8 mouse cellular contexts compared by ENCODE assay signal in genomic region chrX:101429142-101429949, GRCm38 (mm10). TPM values are rescaled to one million over a fixed set of nuclear protein-coding genes. Genes with fewer than 3 reads are reported as not detected.
DNase-seq lines count a peak whose midpoint lies in the region; ATAC-seq and TF ChIP-seq lines count a peak whose summit lies in the region.

Gene Nono, plus strand, starts transcription at chrX:101429318.

- no peaks in the 10 kb centered on the region for H3K27me3 ChIP-seq in G1E (ENCODE audit: insufficient read depth, low read length)
- H3K27me3 ChIP-seq in forebrain, embryonic 16.5 days (replicated peaks; ENCODE audit: control insufficient read depth, insufficient read depth, low read length): no peaks in the 10 kb centered on the region
- no peaks in the 10 kb centered on the region for H3K27me3 ChIP-seq in lung, embryonic 14.5 days (ENCODE audit: insufficient read depth, low read length)
- H3K27me3 ChIP-seq in thymus, adult 2 months (ENCODE audit: control insufficient read depth, insufficient read depth, low read length): no peaks in the 10 kb centered on the region

- DNase-seq in G1E (ENCODE audit: low spot score): peak; percentile 82
- DNase-seq in cerebellum, adult 18-20 months: peak; percentile 78 to 86
- DNase-seq in heart, postnatal 36 days: peak; percentile 69 to 76
- DNase-seq in layer of hippocampus, adult 2 months (ENCODE audit: low spot score in 2 of 2): peak; percentile 77 to 92
- peak; percentile 97 for DNase-seq in lung, embryonic 14.5 days
- DNase-seq in thymus, adult 2 months: peak; percentile 84

- peak; percentile 92 for ATAC-seq in G1E (ENCODE audit: extremely low read depth, insufficient number of reproducible peaks, low FRiP score, poor library complexity, severe bottlenecking)
- ATAC-seq in forebrain, embryonic 16.5 days: peak; percentile 97
- peak; percentile 96 for ATAC-seq in lung, embryonic 14.5 days (ENCODE audit: insufficient read depth)

- H3K4me1 ChIP-seq in G1E (ENCODE audit: insufficient read depth, low read depth, low read length): peaks cover 23% of the 10 kb centered on the region
- H3K4me1 ChIP-seq in forebrain, embryonic 16.5 days (replicated peaks; ENCODE audit: control insufficient read depth, insufficient read depth, low read length): peaks cover 8% of the 10 kb centered on the region
- no peaks in the 10 kb centered on the region for H3K4me1 ChIP-seq in lung, embryonic 14.5 days (ENCODE audit: insufficient read depth)
- H3K4me1 ChIP-seq in olfactory bulb, adult 2 months (ENCODE audit: control insufficient read depth, insufficient read depth, low read length): no peaks in the 10 kb centered on the region
- no peaks in the 10 kb centered on the region; the same call in 1 of the 2 replicates for H3K4me1 ChIP-seq in thymus, adult 2 months (replicated peaks; ENCODE audit: control insufficient read depth, insufficient read depth, low read length)

- no peak for TF ChIP-seq POLR2A in olfactory bulb, adult 2 months (IDR thresholded peaks at IDR 0.05; ENCODE audit: insufficient read depth, low read depth, low read length)
- TF ChIP-seq POLR2A in thymus, adult 2 months (IDR thresholded peaks at IDR 0.05; ENCODE audit: control insufficient read depth, extremely low read depth, insufficient read depth, low read length, poor library complexity): peak; percentile 73

- H3K36me3 ChIP-seq in G1E (replicated peaks): peaks cover 20% of the 10 kb centered on the region
- no peaks in the 10 kb centered on the region for H3K36me3 ChIP-seq in forebrain, embryonic 16.5 days (ENCODE audit: control insufficient read depth, insufficient read depth)
- peaks cover 24% of the 10 kb centered on the region for H3K36me3 ChIP-seq in lung, embryonic 14.5 days (ENCODE audit: insufficient read depth)
- peaks cover 8% of the 10 kb centered on the region; the same call in 1 of the 2 replicates for H3K36me3 ChIP-seq in thymus, adult 2 months (ENCODE audit: control insufficient read depth, insufficient read depth, low read length)

- 22% methylated on average over 50 of the region's 51 CpGs for WGBS in forebrain, embryonic 16.5 days
- 11% methylated on average over 50 of the region's 51 CpGs for WGBS in lung, embryonic 14.5 days
- WGBS in olfactory bulb, adult 2 months: 24% methylated on average over 51 of the region's 51 CpGs
- under 1% methylated on average over 49 of the region's 51 CpGs for WGBS in thymus, adult 2 months

- H3K9ac ChIP-seq in forebrain, embryonic 16.5 days (replicated peaks; ENCODE audit: low read depth, low read length): peak within 1 kb of the TSS; percentile 75
- peak within 1 kb of the TSS; percentile 90 for H3K9ac ChIP-seq in lung, embryonic 14.5 days

- no peaks in the 10 kb centered on the region for H3K9me3 ChIP-seq in G1E (replicated peaks)
- H3K9me3 ChIP-seq in forebrain, embryonic 16.5 days (ENCODE audit: control insufficient read depth, low read length): no peaks in the 10 kb centered on the region
- H3K9me3 ChIP-seq in lung, embryonic 14.5 days (ENCODE audit: low read depth, low read length): no peaks in the 10 kb centered on the region

- H3K27ac ChIP-seq in forebrain, embryonic 16.5 days (ENCODE audit: low read length): peak within 1 kb of the TSS; percentile 93
- H3K27ac ChIP-seq in layer of hippocampus, adult 2 months: peak within 1 kb of the TSS; percentile 97
- H3K27ac ChIP-seq in lung, embryonic 14.5 days (ENCODE audit: low read depth): peak within 1 kb of the TSS; percentile 97
- peak within 1 kb of the TSS; percentile 98 for H3K27ac ChIP-seq in olfactory bulb, adult 2 months (ENCODE audit: insufficient read depth, low read depth, low read length)
- peak within 1 kb of the TSS; percentile 96 for H3K27ac ChIP-seq in thymus, adult 2 months (ENCODE audit: control insufficient read depth, insufficient read depth, low read length)

- H3K4me3 ChIP-seq in G1E (ENCODE audit: low read depth, low read length): peak within 1 kb of the TSS; percentile 78
- H3K4me3 ChIP-seq in forebrain, embryonic 16.5 days (replicated peaks; ENCODE audit: low read length): peak within 1 kb of the TSS; percentile 66
- peak within 1 kb of the TSS; percentile 74 for H3K4me3 ChIP-seq in layer of hippocampus, adult 2 months
- peak within 1 kb of the TSS; percentile 59 for H3K4me3 ChIP-seq in lung, embryonic 14.5 days (ENCODE audit: low read depth, low read length)
- H3K4me3 ChIP-seq in olfactory bulb, adult 2 months (ENCODE audit: insufficient read depth, low read depth, low read length): peak within 1 kb of the TSS; percentile 84
- peak within 1 kb of the TSS; percentile 88 for H3K4me3 ChIP-seq in thymus, adult 2 months (ENCODE audit: control insufficient read depth, insufficient read depth, low read length)

- intact Hi-C loops in heart, postnatal 36 days (cut with DNase I): loop anchor here (1.0 to 10.0 kb wide), 3 partner anchors 10 to 175 kb away; partner anchors contain the start of gene Foxo4

- peak within 1 kb of the TSS; percentile 59 for H3K4me2 ChIP-seq in forebrain, embryonic 16.5 days (ENCODE audit: low read length)
- H3K4me2 ChIP-seq in lung, embryonic 14.5 days: peak within 1 kb of the TSS; percentile 63

- no peak for TF ChIP-seq CTCF in G1E (IDR thresholded peaks at IDR 0.05; ENCODE audit: low read depth, low read length)
- peak; percentile 49 for TF ChIP-seq CTCF in layer of hippocampus, adult 2 months (conservative IDR thresholded peaks at IDR 0.05)
- TF ChIP-seq CTCF in lung, embryonic 14.5 days (IDR thresholded peaks at IDR 0.05; ENCODE audit: low read depth): peak; percentile 45
- no peak for TF ChIP-seq CTCF in olfactory bulb, adult 2 months (IDR thresholded peaks at IDR 0.05; ENCODE audit: insufficient read depth, low read depth, low read length)
- TF ChIP-seq CTCF in thymus, adult 2 months (IDR thresholded peaks at IDR 0.05; ENCODE audit: borderline replicate concordance, control insufficient read depth, extremely low read depth, insufficient read depth, low read length, poor library complexity): no peak

RNA-seq across cellular contexts. Expression of gene Nono, which starts in this region (rescaled TPM):
- total RNA-seq in G1E (2014; fragmentation: Nextera tagmentation) (573 and 719 TPM in 2 replicates), G1E (2017) (500 and 525 TPM in 2 replicates)
- polyA plus RNA-seq in G1E (2012): 54.1 and 100 TPM in 2 replicates
- polyA plus RNA-seq in forebrain, embryonic 16.5 days (2015; fragmentation: Nextera tagmentation; extraction: Ambion mirVana): 456 and 481 TPM in 2 replicates
- 10 to 100 TPM; 63.9 to 78.2 TPM for total RNA-seq in heart, postnatal 36 days (2021)
- total RNA-seq in layer of hippocampus, adult 2 months (2021): 100 to 1,000 TPM; 132 to 144 TPM
- polyA plus RNA-seq in lung, embryonic 14.5 days (2014; fragmentation: Nextera tagmentation; extraction: Ambion mirVana): 452 and 463 TPM in 2 replicates
- 352 TPM in 1 of 2 replicates, not detected in the other for polyA plus RNA-seq in olfactory bulb, adult 2 months (2012; ENCODE audit: insufficient read depth, insufficient read length, low replicate concordance, missing spikeins)
- polyA plus RNA-seq in thymus, adult 2 months (2012; rRNA removed): 255 and 269 TPM in 2 replicates

Comparison
In these comparisons a context has a peak if more than half of its experiments do, and no peak if none do; other contexts are left out.
1. Peak in every context shown above with its lines: DNase-seq, ATAC-seq, H3K4me3 ChIP-seq and H3K27ac ChIP-seq.
2. CTCF ChIP-seq: peak in layer of hippocampus, adult 2 months (single experiment) and lung, embryonic 14.5 days (single experiment); none in G1E (single experiment), olfactory bulb, adult 2 months (single experiment) and thymus, adult 2 months (single experiment).